Mouse (Mus musculus) lung, embryonic 15.5 days (tissue): ENCODE data around the gene Meis2. TPM values are rescaled to one million over a fixed set of nuclear protein-coding genes. Genes with fewer than 3 reads are reported as not detected.

Source experiments
- ATAC-seq: fragments of 200-750 bp; cut with Nextera tagmentation; 2 replicates; pipeline ENCODE4 v1.8.0; 2017; ENCODE audit warnings: moderate number of reproducible peaks, borderline replicate concordance; ENCODE audit not compliant: low FRiP score, low TSS enrichment; ENCODE audit errors: extremely low read depth
- H3K27ac ChIP-seq: fragments of 300-500 bp; sonication (generic); 2 replicates; pipeline ENCODE4 v1.5.1; 2015; ENCODE audit warnings: moderate library complexity, mild to moderate bottlenecking, inconsistent platforms
- H3K27me3 ChIP-seq: fragments of 300-500 bp; sonication (generic); 2 replicates; pipeline ENCODE4 v1.6.1; 2015; ENCODE audit warnings: inconsistent platforms
- H3K36me3 ChIP-seq: fragments of 300-500 bp; sonication (generic); 2 replicates; pipeline ENCODE4 v1.6.1; 2015; ENCODE audit warnings: inconsistent platforms
- H3K4me1 ChIP-seq: fragments of 300-500 bp; sonication (generic); 2 replicates; pipeline ENCODE4 v1.6.1; 2015; ENCODE audit warnings: inconsistent platforms
- H3K4me2 ChIP-seq: fragments of 300-500 bp; sonication (generic); 2 replicates; pipeline ENCODE4 v1.6.1; 2015; ENCODE audit warnings: inconsistent platforms, mild to moderate bottlenecking, moderate library complexity
- H3K4me3 ChIP-seq: fragments of 300-500 bp; sonication (generic); 2 replicates; pipeline ENCODE4 v1.5.1; 2015; ENCODE audit warnings: mild to moderate bottlenecking, inconsistent platforms
- H3K9ac ChIP-seq: fragments of 300-500 bp; sonication (generic); 2 replicates; pipeline ENCODE4 v1.6.1; 2015; ENCODE audit warnings: inconsistent platforms
- H3K9me3 ChIP-seq: fragments of 300-500 bp; sonication (generic); 2 replicates; pipeline ENCODE4 v1.6.1; 2016; ENCODE audit warnings: inconsistent platforms
- WGBS: fragments of 180-500 bp; shearing (Covaris S2); methylation state at CpG from one replicate; pipeline ENCODE4 v1.1.7; 2015; 5-methylcytosine and 5-hydroxymethylcytosine counted together
- polyA plus RNA-seq: library from polyadenylated mRNA; unstranded; fragments of >200 nt; fragmentation: Nextera tagmentation; extraction: Ambion mirVana; gene quantifications from 2 replicates; pipeline ENCODE4 v1.2.1, GENCODE M21; 2015

The Meis2 gene
- 24.4 and 25.8 TPM in 2 replicates for polyA plus RNA-seq

- Histone ChIP-seq H3K9ac (peak within 1 kb of the TSS; percentile 75), H3K4me3 (peak within 1 kb of the TSS; percentile 67), H3K36me3 (no peaks in the 10 kb centered on the region), H3K27ac (peak within 1 kb of the TSS; percentile 89), H3K27me3 (peaks cover 17% of the 10 kb centered on the region), H3K4me2 (peak within 1 kb of the TSS; percentile 79), H3K9me3 (no peaks in the 10 kb centered on the region), H3K4me1 (peaks cover 23% of the 10 kb centered on the region)
- 0% methylated on average over 22 of the region's 37 CpGs for WGBS
- peak; percentile 83 for ATAC-seq
These were observed at the start of gene Meis2 for GRCm38 (mm10) chr2:116065570-116066005. Meis2 (minus strand) TSS chr2:116065839.

- Histone ChIP-seq H3K9me3 (no peaks in the 10 kb centered on the region), H3K4me3 (no peak overlapping the region), H3K9ac (no peak overlapping the region), H3K4me1 (no peaks in the 10 kb centered on the region), H3K36me3 (no peaks in the 10 kb centered on the region), H3K27ac (no peak overlapping the region), H3K4me2 (no peak overlapping the region), H3K27me3 (no peaks in the 10 kb centered on the region)
- 52% methylated on average over 4 of the region's 4 CpGs for WGBS
- ATAC-seq: no peak
These were observed 40.6 kb upstream of the Meis2 start for GRCm38 (mm10) chr2:116106194-116106593.

- Histone ChIP-seq H3K27me3 (no peaks in the 10 kb centered on the region), H3K9me3 (no peaks in the 10 kb centered on the region), H3K4me3 (no peak overlapping the region), H3K36me3 (no peaks in the 10 kb centered on the region), H3K9ac (no peak overlapping the region), H3K27ac (no peak overlapping the region), H3K4me2 (no peak overlapping the region), H3K4me1 (no peaks in the 10 kb centered on the region)
- ATAC-seq: no peak
- WGBS: 41% methylated on average over 3 of the region's 3 CpGs
These were observed 39.5 kb upstream of the Meis2 start for GRCm38 (mm10) chr2:116105179-116105578.

- no peak for ATAC-seq
- Histone ChIP-seq H3K36me3 (no peaks in the 10 kb centered on the region), H3K9ac (no peak overlapping the region), H3K27me3 (no peaks in the 10 kb centered on the region), H3K4me1 (no peaks in the 10 kb centered on the region), H3K4me2 (no peak overlapping the region), H3K4me3 (no peak overlapping the region), H3K9me3 (no peaks in the 10 kb centered on the region), H3K27ac (no peak overlapping the region)
- WGBS: 39% methylated on average over 5 of the region's 5 CpGs
These were observed 37.9 kb upstream of the Meis2 start for GRCm38 (mm10) chr2:116103411-116103996.

GRCm38 (mm10) chr2:116101221-116101620, 35.6 kb upstream of the Meis2 start:
- no peak overlapping the region for H3K4me2 ChIP-seq
- no peaks in the 10 kb centered on the region for H3K36me3 ChIP-seq
- ATAC-seq: no peak
- no peak overlapping the region for H3K4me3 ChIP-seq
- no peak overlapping the region for H3K9ac ChIP-seq
- H3K27me3 ChIP-seq: no peaks in the 10 kb centered on the region
- H3K4me1 ChIP-seq: no peaks in the 10 kb centered on the region
- H3K9me3 ChIP-seq: no peaks in the 10 kb centered on the region
- H3K27ac ChIP-seq: no peak overlapping the region

GRCm38 (mm10) chr2:116080961-116081360, 15.3 kb upstream of the Meis2 start:
- 66% methylated on average over 2 of the region's 2 CpGs for WGBS
- ATAC-seq: no peak
- no peak overlapping the region for H3K4me2 ChIP-seq
- H3K27ac ChIP-seq: no peak overlapping the region
- H3K27me3 ChIP-seq: peaks cover 11% of the 10 kb centered on the region; the same call in 1 of the 2 replicates
- no peak overlapping the region for H3K4me3 ChIP-seq
- no peaks in the 10 kb centered on the region for H3K9me3 ChIP-seq
- H3K9ac ChIP-seq: no peak overlapping the region
- H3K36me3 ChIP-seq: no peaks in the 10 kb centered on the region
- no peaks in the 10 kb centered on the region for H3K4me1 ChIP-seq

GRCm38 (mm10) chr2:116078841-116079240, 13.2 kb upstream of the Meis2 start:
- Histone ChIP-seq H3K27ac (no peak overlapping the region), H3K27me3 (peaks cover 29% of the 10 kb centered on the region), H3K9ac (no peak overlapping the region), H3K9me3 (no peaks in the 10 kb centered on the region), H3K4me1 (peaks cover 4% of the 10 kb centered on the region; the same call in 1 of the 2 replicates), H3K36me3 (no peaks in the 10 kb centered on the region), H3K4me3 (no peak overlapping the region), H3K4me2 (no peak overlapping the region)
- no peak for ATAC-seq
- WGBS: 70% methylated on average over 2 of the region's 2 CpGs

GRCm38 (mm10) chr2:116077716-116078115, 12.1 kb upstream of the Meis2 start:
- H3K4me3 ChIP-seq: no peak overlapping the region
- peaks cover 4% of the 10 kb centered on the region; the same call in 1 of the 2 replicates for H3K4me1 ChIP-seq
- peaks cover 39% of the 10 kb centered on the region for H3K27me3 ChIP-seq
- no peak overlapping the region for H3K9ac ChIP-seq
- 53% methylated on average over 3 of the region's 3 CpGs for WGBS
- ATAC-seq: no peak
- H3K4me2 ChIP-seq: no peak overlapping the region
- H3K36me3 ChIP-seq: no peaks in the 10 kb centered on the region
- H3K9me3 ChIP-seq: no peaks in the 10 kb centered on the region
- no peak overlapping the region for H3K27ac ChIP-seq

- Histone ChIP-seq H3K4me2 (no peak overlapping the region), H3K4me1 (peaks cover 9% of the 10 kb centered on the region), H3K4me3 (no peak overlapping the region), H3K9ac (no peak overlapping the region), H3K9me3 (no peaks in the 10 kb centered on the region), H3K27me3 (peaks cover 44% of the 10 kb centered on the region), H3K36me3 (no peaks in the 10 kb centered on the region), H3K27ac (no peak overlapping the region)
- ATAC-seq: peak; percentile 53; the same call in 1 of the 2 replicates
These were observed 11.3 kb upstream of the Meis2 start for GRCm38 (mm10) chr2:116076752-116077480.

GRCm38 (mm10) chr2:116075902-116076301, 10.3 kb upstream of the Meis2 start:
- Histone ChIP-seq H3K9me3 (no peaks in the 10 kb centered on the region), H3K4me2 (peak overlapping the region; percentile 80), H3K9ac (peak overlapping the region; percentile 27), H3K27me3 (peaks cover 48% of the 10 kb centered on the region), H3K36me3 (no peaks in the 10 kb centered on the region), H3K4me3 (peak overlapping the region; percentile 55), H3K4me1 (peaks cover 9% of the 10 kb centered on the region), H3K27ac (no peak overlapping the region)
- ATAC-seq: 0 out of 2 replicates have a peak, but pooled peaks have one; percentile 52
- under 1% methylated on average over 23 of the region's 23 CpGs for WGBS

- H3K4me2 ChIP-seq: peak overlapping the region; percentile 80
- no peak overlapping the region for H3K27ac ChIP-seq
- H3K9me3 ChIP-seq: no peaks in the 10 kb centered on the region
- no peak for ATAC-seq
- no peaks in the 10 kb centered on the region for H3K36me3 ChIP-seq
- 2% methylated on average over 20 of the region's 20 CpGs for WGBS
- peak overlapping the region; percentile 27; the same call in 1 of the 2 replicates for H3K9ac ChIP-seq
- H3K27me3 ChIP-seq: peaks cover 52% of the 10 kb centered on the region
- H3K4me3 ChIP-seq: peak overlapping the region; percentile 55
- H3K4me1 ChIP-seq: peaks cover 9% of the 10 kb centered on the region
These were observed 9.8 kb upstream of the Meis2 start for GRCm38 (mm10) chr2:116075477-116075876.

GRCm38 (mm10) chr2:116074726-116075440, 9.2 kb upstream of the Meis2 start:
- 30% methylated on average over 17 of the region's 17 CpGs for WGBS
- Histone ChIP-seq H3K9ac (no peak overlapping the region), H3K4me1 (peaks cover 9% of the 10 kb centered on the region), H3K4me2 (peak overlapping the region; percentile 80), H3K27ac (no peak overlapping the region), H3K9me3 (no peaks in the 10 kb centered on the region), H3K27me3 (peaks cover 56% of the 10 kb centered on the region), H3K36me3 (no peaks in the 10 kb centered on the region), H3K4me3 (peak overlapping the region; percentile 55)
- no peak for ATAC-seq
